Mouse (Mus musculus) kidney, postnatal 25 days (tissue): Measurements from ENCODE around the gene Itprip.

ENCODE experiments used
- DNase-seq, 2 experiments: peaks; one replicate each; pipeline ENCODE4 v3.0.0; 2021; ENCODE audit warnings: mixed read lengths in 2 of 2

Gene Itprip

DNA sequence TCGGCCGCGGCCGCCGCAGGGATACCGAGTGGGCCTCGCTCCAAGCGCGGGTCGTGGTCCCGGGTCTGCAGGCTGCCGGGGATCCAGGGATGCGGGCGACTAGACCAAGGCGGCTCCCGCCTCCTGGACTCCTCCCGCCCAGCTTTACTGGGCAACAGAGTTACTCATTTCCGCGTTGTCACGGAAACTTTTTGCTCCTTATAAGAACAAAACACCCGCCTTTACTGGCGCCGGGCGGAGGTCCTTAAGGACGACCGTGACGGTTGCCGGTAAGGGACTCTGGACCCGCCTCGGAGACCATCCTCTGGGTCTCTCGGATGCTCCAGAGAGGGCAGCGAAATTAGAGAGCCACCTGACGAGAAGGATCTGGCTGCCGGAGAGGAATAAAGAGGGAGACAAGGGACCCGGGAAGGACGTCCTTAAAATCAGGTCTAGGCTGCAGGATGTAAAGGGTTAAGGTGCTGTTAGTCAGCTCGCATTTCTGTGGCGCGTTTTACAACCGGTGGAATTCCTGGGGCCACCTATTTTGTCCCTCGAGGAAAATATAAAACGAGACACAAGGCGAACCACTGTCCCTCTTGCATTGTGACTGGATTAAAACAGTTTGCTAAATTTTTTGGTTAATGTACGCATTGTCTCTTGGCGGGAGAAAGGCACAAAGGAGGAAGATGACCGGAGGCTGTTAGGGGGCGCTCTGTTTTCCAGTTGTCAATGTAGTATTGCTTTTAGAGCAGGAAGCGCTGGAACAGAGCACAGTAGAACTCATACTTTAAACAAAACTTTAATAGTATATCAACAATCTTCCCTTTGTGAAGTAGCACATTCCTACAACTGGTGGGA is at the start of gene Itprip, which contains the start of gene Cfap43:
Gene Itprip (minus strand): TSS at position 174 of the 840 bp plus-strand sequence.
Gene Cfap43 (minus strand): TSS at position 162 of the 840 bp plus-strand sequence.
- DNase-seq: peak; percentile 84 to 91

DNA sequence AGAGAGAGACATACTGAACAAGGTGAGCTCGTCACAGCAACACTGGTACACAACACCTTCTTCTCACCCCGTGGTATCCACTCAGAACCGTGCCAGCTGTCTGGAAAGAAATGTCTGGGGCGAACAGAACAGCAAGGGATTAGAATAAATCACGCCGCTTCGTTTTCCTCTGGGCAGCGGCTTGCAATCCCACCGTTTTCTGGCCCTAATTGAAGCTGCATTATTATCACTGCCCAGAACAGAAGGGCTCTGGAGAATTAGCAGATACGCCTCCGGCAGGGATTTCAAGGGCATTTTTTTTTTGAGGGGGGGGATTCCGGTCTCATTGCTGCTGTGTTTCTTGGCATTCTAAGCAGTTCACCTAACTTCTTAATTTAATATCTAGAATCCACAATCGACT is 39.1 kb upstream of the Itprip start:
- DNase-seq: no peak

DNA sequence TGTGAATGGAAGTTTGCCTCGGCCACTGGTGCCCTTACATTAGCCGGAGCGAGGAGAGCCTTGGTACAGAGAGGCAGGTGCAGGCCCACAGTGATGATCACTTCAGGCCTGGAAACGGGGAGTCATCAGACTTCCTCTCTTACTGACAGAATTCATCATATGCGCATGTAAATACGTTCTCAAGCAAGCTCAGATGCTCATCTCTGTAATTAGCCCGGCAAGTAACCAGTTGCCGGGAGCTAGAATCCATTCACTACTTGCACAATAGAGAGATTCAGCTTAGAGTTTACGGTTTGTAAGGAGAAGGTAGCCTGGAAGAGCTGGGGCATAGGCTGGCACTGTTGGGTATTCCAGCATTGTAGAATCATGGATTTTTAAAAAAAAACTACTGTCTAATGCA is 34.1 kb upstream of the Itprip start:
- DNase-seq: no peak

GRCm38 (mm10) chr19:47950946-47951345 is 31.8 kb upstream of the Itprip start:
- DNase-seq: no peak

DNA sequence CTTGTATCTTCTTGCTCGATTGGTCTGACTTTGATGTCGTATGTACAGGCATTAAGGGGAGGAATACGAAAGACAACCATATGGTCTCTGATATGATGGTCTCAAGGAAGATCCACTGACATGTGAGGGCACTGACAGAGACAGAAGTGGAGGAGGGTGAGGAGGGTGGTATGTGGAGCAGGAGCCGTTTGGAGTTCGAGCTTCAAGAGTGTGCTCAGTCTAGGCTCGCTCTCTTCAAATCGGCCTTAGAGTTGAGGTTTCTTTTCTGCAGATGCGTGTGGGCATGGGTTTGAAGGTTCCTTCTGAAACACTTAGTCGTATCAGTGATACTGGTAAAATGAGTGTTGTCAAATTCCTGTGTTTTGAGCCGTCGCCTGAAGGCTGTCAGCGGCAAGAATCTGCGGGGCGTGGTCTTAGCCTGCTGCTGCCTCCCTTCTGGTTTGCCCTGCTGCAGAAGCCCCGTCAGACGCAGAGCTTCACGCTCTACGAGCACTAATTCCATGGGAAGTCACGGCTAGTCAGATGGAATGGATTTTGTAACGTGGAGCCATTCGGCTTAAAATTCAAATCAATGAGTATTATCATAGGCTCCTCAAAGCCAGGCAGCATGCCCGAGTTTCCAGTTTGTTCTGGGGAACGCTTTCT is 27.8 kb upstream of the Itprip start:
- DNase-seq: no peak

DNA sequence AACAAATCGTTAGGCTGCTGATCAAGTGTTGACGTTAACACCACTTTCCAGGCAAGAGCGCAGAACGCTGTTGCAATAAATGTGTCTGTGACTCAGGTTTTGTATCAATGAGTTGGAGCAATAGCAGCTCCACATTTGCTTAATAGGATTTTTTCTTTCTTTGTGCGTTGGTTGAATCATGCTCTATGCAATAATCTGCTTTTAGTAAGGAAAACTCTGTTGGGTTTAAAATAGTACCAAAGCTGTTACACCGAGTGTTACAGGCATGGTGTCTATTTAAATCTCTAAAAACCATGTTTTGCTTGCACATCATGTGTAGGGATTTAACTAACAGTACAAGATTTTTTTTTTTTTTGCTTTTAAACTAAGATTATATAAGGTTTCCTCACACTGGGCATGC is 20.3 kb upstream of the Itprip start:
- no peak for DNase-seq

GRCm38 (mm10) chr19:47937443-47938406 is 18.6 kb upstream of the Itprip start, which contains the start of gene Cfap58:
TSS of gene Cfap58 (plus strand) at chr19:47937675.
- DNase-seq: peak; percentile 60 to 75

- DNase-seq: no peak
Measured at GRCm38 (mm10) chr19:47936938-47937337, 17.8 kb upstream of the Itprip start.

DNA sequence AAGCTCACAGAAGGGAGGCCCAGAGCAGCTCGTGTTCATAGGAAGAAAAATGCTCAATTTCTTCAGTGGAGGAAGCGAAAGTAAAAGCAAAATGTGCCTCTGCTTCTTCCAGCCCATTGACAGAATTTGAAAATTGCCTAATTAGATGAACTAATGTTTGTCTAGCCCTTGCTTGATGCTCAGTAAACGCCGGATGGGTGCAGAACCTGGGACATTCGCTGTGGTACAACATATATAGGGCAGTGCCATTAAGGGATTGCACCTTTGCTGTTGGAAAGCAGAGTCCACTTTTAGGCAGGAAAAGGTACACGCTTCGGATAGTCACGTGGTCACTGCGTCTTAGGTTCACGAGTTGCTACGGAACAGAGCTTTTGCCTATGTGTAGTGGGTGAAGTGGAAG is 17.4 kb upstream of the Itprip start:
- DNase-seq: no peak

DNA sequence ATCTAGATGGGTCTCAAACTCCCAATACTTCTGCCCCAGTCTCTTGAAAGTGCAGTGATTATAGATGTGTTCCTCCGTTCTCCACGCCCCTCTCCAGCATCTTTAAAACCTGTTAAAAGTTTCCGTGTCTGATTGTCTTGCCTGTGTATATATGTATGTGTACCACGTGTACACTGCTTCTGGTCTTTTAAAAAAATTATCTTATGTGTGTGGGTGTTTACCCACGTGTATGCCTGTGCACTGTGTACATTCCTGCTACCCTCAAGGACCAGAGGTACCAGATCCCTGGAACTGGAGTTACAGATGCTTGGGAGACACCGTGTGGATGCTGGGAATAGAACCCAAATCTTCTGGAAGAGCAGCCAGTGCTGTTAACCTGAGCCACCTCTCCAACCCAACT is 16.4 kb upstream of the Itprip start:
- no peak for DNase-seq

- DNase-seq: peak in 1 of 2 experiments; percentile 59
Measured at GRCm38 (mm10) chr19:47934636-47935238, 15.6 kb upstream of the Itprip start.

DNA sequence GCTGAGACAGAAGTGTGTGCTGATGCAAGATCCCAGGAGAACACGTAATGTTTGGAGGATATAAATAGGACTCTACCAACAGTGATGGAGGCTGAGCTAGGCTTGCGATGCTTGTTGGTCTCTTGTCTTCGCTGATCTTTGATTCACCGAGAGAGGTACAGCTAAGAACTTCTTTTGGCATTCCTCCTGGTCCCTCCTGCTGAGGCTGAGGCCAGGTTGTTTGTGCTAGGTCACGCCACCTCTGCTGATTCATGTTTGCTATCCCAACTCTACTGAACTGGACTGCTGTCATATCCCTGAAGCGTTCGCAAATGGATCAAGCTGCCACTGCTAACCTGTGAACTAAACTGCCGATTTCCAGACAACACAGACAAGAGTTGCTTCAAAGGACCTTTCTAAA is 15.0 kb upstream of the Itprip start:
- DNase-seq: no peak

GRCm38 (mm10) chr19:47931982-47932638 is 13.0 kb upstream of the Itprip start:
- DNase-seq: peak in 1 of 2 experiments; percentile 56

DNA sequence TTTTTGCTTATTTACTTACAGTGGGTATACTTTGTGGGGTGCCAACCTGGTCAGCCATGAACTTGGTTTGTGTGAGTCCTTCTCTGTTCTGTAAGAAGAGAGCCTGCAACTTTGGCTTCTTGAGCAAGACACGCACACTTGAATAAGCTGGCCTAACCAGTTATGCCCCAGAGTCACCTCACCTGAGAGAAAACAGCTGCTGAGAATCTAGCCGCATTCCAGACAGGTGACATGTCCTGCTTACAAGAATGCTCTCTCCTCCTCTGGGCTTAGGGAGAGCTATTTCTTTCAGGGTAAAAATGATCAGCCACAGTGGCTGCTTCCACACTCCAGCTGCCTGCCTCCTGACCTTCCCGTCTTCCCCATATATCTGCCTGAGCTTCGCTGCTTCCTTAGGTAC is 9.9 kb upstream of the Itprip start:
- no peak for DNase-seq

- DNase-seq: no peak
Measured at GRCm38 (mm10) chr19:47927032-47927431, 7.9 kb upstream of the Itprip start.

GRCm38 (mm10) chr19:47925819-47926218 is 6.7 kb upstream of the Itprip start:
- peak; percentile 51 to 85 for DNase-seq

DNA sequence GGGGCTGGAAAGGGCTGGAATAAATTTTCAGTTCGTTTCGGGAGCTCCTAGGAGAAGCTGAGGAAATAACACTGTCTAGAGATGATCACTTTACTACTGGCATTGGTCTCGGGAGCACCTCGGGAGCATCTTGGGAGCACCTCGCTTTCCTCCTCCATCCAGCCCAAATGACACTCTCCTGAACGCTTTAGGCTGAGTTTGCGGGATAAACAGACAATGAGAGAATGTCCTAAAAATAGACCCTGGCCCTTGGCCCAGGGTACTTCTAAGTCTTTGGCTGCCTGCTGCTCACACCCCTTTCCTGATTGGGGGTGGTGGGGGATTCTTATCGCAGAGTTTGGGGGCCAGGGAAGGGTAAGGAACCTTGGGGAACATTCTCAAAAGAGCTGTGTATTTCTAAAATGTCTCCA is 872 bp upstream of the Itprip start:
- DNase-seq: peak; percentile 59 to 64

DNA sequence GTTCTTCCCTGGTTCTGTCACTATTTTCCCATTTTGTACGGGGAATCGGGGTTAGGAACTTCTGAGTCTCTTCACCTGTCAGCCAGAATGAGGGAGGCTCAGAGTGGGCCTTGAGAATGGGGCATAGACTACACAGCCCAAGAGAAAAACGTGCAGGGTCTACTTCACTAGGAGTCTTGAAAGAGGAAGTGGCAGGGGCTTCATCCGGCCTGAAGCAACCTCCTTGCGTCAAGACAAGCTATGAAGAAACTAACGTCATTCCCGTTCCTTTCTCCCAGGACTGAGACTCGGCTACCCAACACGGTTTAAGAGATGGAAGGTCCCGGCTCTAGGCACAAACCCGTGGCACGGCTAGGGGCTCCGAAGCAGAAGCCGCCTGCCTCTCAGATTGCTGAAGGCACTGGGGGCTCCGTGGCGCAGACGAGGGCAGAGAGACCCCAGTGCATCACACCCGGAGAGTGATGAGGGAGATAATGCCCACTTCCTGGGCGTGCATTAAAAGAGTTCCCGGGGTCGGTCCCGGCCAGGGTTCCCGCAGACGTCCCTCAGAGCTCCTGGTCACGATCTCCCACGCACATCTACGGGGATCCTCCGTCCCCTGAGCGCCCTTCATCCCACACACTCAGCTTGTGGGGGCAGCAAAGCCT is 521 bp downstream of the Itprip start:
- peak in 1 of 2 experiments; percentile 42 for DNase-seq

- peak in 1 of 2 experiments; percentile 32 for DNase-seq
Measured at GRCm38 (mm10) chr19:47918016-47918415, 1.1 kb downstream of the Itprip start.

DNA sequence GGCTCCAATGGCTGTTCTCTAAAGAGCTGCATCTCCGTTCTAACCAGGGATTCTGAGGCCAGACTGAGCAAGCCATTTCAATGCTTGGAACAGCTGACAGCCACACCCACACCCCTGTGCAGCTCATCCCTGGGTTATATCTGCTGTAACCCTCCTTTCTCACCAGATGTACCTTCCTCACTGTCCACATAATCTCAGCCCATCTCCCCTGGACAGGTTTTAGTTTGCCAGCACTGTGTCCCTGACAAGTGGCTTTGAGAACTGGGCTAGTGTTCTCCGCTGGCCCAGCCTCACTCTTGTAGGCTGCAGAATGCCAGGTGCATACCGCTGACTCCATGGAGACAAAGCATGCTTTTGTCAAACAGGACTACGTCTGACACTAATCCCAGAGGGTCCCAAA is 1.7 kb downstream of the Itprip start:
- peak in 1 of 2 experiments; percentile 28 for DNase-seq

DNA sequence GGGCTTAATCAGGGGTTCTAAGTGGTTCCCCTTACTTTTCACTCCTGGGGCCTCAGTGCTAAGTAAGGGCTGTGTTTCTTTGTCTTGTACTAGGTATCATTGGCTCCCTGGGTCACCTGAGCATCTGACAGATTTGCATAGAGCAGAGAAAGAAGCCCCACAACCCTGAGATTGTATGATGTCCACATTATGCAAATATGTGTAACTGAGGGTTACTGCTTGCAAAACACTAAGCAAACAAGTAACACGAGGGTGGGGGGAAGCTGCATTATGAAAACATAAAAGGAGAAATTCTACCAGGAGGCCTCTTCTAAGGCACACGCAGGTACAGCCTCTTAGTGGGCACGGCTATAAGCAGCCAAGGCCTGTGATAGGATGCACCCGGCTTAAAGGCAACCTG is 3.8 kb downstream of the Itprip start:
- DNase-seq: peak in 1 of 2 experiments; percentile 2
